Mouse (Mus musculus): ENCODE measurements at regions not wholly inside any gene's neighbourhood (a gene's known extent, or its start where the extent isn't known, plus 50 kb on each side); places are given as distances from the start of the nearest gene placed in this dataset.

DNA sequence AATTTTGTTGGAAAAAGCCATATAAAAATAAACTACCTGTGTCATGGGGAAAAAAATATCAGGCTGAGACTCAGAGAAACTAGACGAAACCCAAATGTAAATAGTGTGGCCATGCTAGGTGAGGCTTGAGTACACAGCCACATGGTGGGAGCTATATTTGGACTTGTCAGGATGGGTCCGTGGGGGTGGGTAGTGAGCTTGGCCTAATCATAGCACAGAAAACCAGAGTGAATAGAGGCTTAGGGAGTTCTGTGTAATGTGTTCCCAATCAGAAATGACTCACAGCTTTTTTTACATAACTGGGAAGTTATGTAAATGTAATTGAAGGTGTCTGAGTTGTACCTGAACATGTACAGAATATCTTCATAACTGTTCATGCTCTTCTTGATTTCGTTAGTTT lies 150.7 kb upstream of the Ano5 start:
- TF ChIP-seq POLR2A (IDR thresholded peaks at IDR 0.05; ENCODE audit: low read depth, low read length) = no peak
- no peak for TF ChIP-seq CTCF (IDR thresholded peaks at IDR 0.05; ENCODE audit: borderline replicate concordance, insufficient read depth, low read length)

All from embryonic fibroblast, embryonic 13.5 days (primary cell).